Mouse (Mus musculus) neural tube, embryonic 14.5 days (tissue): ENCODE data around the gene Plekhh1. TPM values are rescaled to one million over a fixed set of nuclear protein-coding genes. Genes with fewer than 3 reads are reported as not detected.

ENCODE experiments used
- ATAC-seq: fragments of 200-750 bp; cut with Nextera tagmentation; 2 replicates; pipeline ENCODE4 v1.8.0; 2017; ENCODE audit warnings: low read depth, mild to moderate bottlenecking, moderate TSS enrichment, moderate library complexity
- H3K27ac ChIP-seq: fragments of 300-500 bp; sonication (generic); 2 replicates; pipeline ENCODE4 v1.5.1; 2014; ENCODE audit warnings: low read depth, mild to moderate bottlenecking, control low read depth, low read length, moderate library complexity, mixed read lengths
- H3K27me3 ChIP-seq: fragments of 300-500 bp; sonication (generic); 2 replicates; pipeline ENCODE4 v1.6.1; 2014; ENCODE audit warnings: low read length; ENCODE audit not compliant: control insufficient read depth, insufficient read depth
- H3K36me3 ChIP-seq: fragments of 300-500 bp; sonication (generic); 2 replicates; pipeline ENCODE4 v1.6.1; 2014; ENCODE audit warnings: low read length, mixed read lengths; ENCODE audit not compliant: control insufficient read depth, insufficient read depth
- H3K4me1 ChIP-seq: fragments of 300-500 bp; sonication (generic); 2 replicates; pipeline ENCODE4 v1.6.1; 2014; ENCODE audit warnings: low read length; ENCODE audit not compliant: control insufficient read depth, insufficient read depth
- H3K4me2 ChIP-seq: fragments of 300-500 bp; sonication (generic); 2 replicates; pipeline ENCODE4 v1.6.1; 2014; ENCODE audit warnings: mild to moderate bottlenecking, low read depth, low read length, control low read depth
- H3K4me3 ChIP-seq: fragments of 300-500 bp; sonication (generic); 2 replicates; pipeline ENCODE4 v1.5.1; 2014; ENCODE audit warnings: low read depth, low read length, control low read depth, mixed read lengths
- H3K9ac ChIP-seq: fragments of 300-500 bp; sonication (generic); replicated peaks from 2 replicates; pipeline ENCODE4 v1.6.1; 2014; ENCODE audit warnings: low read depth, mild to moderate bottlenecking, control low read depth, low read length, mixed read lengths
- H3K9me3 ChIP-seq: fragments of 300-500 bp; sonication (generic); 2 replicates; pipeline ENCODE4 v1.6.1; 2016; ENCODE audit warnings: low read length; ENCODE audit not compliant: control insufficient read depth
- WGBS: fragments of 180-500 bp; shearing (Covaris S2); extraction: QIAGEN DNeasy Blood & Tissue Kit; methylation state at CpG from one replicate; pipeline ENCODE4 v1.1.7; 2014; 5-methylcytosine and 5-hydroxymethylcytosine counted together
- polyA plus RNA-seq: library from polyadenylated mRNA; unstranded; fragments of >200 nt; fragmentation: Nextera tagmentation; extraction: Ambion mirVana; gene quantifications from 2 replicates; pipeline ENCODE4 v1.2.1, GENCODE M21; 2014

Gene Plekhh1
- polyA plus RNA-seq, 1 experiment from 2014 or later, result 2.4 TPM

- Histone ChIP-seq H3K9me3 (no peaks in the 10 kb centered on the region), H3K27ac (no peak overlapping the region), H3K36me3 (no peaks in the 10 kb centered on the region), H3K4me1 (no peaks in the 10 kb centered on the region), H3K4me3 (no peak overlapping the region), H3K9ac (no peak overlapping the region), H3K27me3 (no peaks in the 10 kb centered on the region), H3K4me2 (no peak overlapping the region)
- 35% methylated on average over 3 of the region's 3 CpGs for WGBS
- no peak; the same call in 1 of the 2 replicates for ATAC-seq
Measured at GRCm38 (mm10) chr12:79122820-79123219, 93.9 kb downstream of the Plekhh1 start.

DNA sequence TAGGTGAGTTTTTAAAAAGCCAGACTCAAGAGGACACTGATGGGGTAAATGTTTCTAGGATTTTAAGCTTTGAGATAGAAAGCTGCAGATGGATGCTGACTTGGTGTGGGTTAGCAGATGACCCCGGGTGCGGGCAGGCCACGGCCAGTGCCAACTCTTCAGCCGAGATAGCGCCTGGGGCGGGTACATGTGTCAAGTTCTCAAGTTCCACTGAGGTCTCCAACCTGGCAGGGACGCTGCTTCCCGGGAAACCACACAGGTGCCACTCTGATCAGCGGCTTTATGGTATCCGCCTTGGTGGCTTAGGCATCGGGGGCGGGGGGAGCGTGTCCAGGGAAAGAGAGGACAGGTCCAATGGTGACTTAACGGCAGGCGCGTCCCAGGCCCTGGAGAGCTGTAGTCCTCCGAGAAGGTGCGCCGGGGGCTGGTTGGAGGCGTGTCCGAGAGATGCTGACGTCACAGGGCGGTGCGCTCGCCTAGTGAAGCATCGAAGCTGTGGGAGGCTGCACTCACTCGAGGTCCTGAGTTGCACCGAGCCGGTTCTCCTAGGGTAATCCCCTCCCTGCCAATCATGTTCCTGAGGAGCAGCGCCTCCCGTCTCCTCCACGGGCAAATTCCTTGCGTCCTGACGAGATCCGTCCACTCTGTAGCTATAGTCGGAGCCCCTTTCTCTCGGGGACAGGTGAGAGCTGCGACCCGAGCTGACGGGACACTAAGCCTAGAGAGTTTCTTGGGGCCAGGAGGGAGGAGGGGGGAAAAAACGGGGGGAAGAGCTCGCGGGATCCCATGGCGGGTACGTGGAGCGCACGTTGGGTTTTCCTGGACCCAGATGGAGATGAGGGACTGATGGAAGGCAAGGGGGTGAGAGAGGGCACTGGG, 101.6 kb downstream of the Plekhh1 start, which contains the start of gene Arg2:
TSS of gene Arg2 (plus strand) at position 479 of the 879 bp plus-strand sequence.
- Histone ChIP-seq H3K27me3 (peaks cover 6% of the 10 kb centered on the region), H3K4me1 (0 out of 2 replicates have a peak, but pooled peaks cover 5% of the 10 kb centered on the region), H3K9me3 (no peaks in the 10 kb centered on the region), H3K27ac (peak within 1 kb of the TSS; percentile 34; the same call in 1 of the 2 replicates), H3K9ac (peak within 1 kb of the TSS; percentile 51), H3K4me2 (peak within 1 kb of the TSS; percentile 71), H3K4me3 (peak within 1 kb of the TSS; percentile 45), H3K36me3 (no peaks in the 10 kb centered on the region)
- under 1% methylated on average over 47 of the region's 47 CpGs for WGBS
- ATAC-seq, result peak; percentile 97

Other genes starting within 250 kb of the Plekhh1 start
- 155 and 161 TPM in 2 replicates for gene Atp6v1d, start 167.5 kb upstream of the Plekhh1 start, polyA plus RNA-seq
- 135 and 146 TPM in 2 replicates for gene Eif2s1, start 167.3 kb upstream of the Plekhh1 start, polyA plus RNA-seq
- 0.94 and 2.4 TPM in 2 replicates for gene Plek2, start 122.2 kb upstream of the Plekhh1 start, polyA plus RNA-seq
- 59.1 and 59.4 TPM in 2 replicates for gene Tmem229b, start 21.5 kb upstream of the Plekhh1 start, polyA plus RNA-seq
- 19.6 and 21.3 TPM in 2 replicates for gene Pigh, start 60.5 kb downstream of the Plekhh1 start, polyA plus RNA-seq
- gene Arg2, start 101.6 kb downstream of the Plekhh1 start, polyA plus RNA-seq, result 35.5 and 36.1 TPM in 2 replicates
- gene Vti1b, start 143.5 kb downstream of the Plekhh1 start, polyA plus RNA-seq, result 180 and 202 TPM in 2 replicates
- gene Rdh11, start 163.1 kb downstream of the Plekhh1 start, polyA plus RNA-seq, result 29.3 and 37.9 TPM in 2 replicates
- 1.0 TPM in 2 replicates for gene Rdh12, start 179.8 kb downstream of the Plekhh1 start, polyA plus RNA-seq